Mouse (Mus musculus): ENCODE results near the gene Bub1b.
A peak's percentile ranks its signal among the peaks of the same experiment; 100 is the strongest.
"Not testable (repeated sequence)": the region's sequence is repeated elsewhere in the genome, so short reads cannot be mapped to it uniquely, and the experiment has no call there.

DNA sequence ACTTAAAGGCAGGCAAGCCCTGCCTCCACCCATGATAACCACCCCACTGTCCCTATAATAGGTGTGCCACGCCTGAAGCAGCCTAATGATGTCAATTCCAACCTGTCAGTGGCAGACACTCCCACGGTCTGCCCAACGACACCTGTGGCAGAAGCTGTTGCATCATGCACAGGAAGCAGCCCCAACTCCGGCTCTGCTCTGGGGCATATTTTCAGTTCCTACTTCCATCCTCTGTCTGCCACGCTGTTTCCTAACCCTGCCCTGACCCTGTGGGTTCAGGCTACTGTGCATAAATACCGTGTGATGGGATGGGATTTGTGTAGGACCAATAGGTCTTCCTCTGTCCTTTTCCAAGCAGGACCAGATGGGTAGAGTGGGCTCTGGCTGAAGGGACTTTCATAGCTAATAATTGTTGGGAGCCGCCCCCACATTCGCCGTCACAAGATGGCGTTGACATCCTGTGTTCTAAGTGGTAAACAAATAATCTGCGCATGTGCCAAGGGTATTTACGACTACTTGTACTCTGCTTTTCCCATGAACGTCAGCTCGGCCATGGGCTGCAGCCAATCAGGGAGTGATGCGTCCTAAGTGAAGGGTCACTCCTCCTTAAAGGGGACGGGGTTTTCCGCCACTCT, 43.5 kb upstream of the Bub1b start:
- TF ChIP-seq CTCF (IDR thresholded peaks at IDR 0.05; ENCODE audit: extremely low read depth, insufficient read depth, low read length), result not testable (repeated sequence)
- TF ChIP-seq POLR2A (IDR thresholded peaks at IDR 0.05; ENCODE audit: extremely low read depth, insufficient read depth, low read length), result peak; percentile 28; the same call in 1 of the 2 replicates
